Mouse (Mus musculus) liver, embryonic 11.5 days (tissue): Measurements from ENCODE around the gene Cnnm4. TPM values are rescaled to one million over a fixed set of nuclear protein-coding genes. Genes with fewer than 3 reads are reported as not detected.

Source experiments
- ATAC-seq: fragments of 200-750 bp; cut with Nextera tagmentation; replicated peaks from 2 replicates; pipeline ENCODE4 v1.8.0; 2017; ENCODE audit warnings: moderate number of reproducible peaks, mild to moderate bottlenecking, moderate TSS enrichment, moderate library complexity; ENCODE audit not compliant: low FRiP score
- DNase-seq: peaks from one replicate; pipeline ENCODE4 v3.0.0-alpha.2; 2017; ENCODE audit warnings: low spot score
- H3K27ac ChIP-seq: fragments of 300-500 bp; sonication (generic); 2 replicates; pipeline ENCODE4 v1.5.1; 2014; ENCODE audit warnings: mild to moderate bottlenecking, low read depth, low read length, control low read depth
- H3K27me3 ChIP-seq: fragments of 300-500 bp; sonication (generic); replicated peaks from 2 replicates; pipeline ENCODE4 v1.6.1; 2014; ENCODE audit warnings: low read length, mixed read lengths; ENCODE audit not compliant: control insufficient read depth, insufficient read depth
- H3K36me3 ChIP-seq: fragments of 300-500 bp; sonication (generic); 2 replicates; pipeline ENCODE4 v1.6.1; 2014; ENCODE audit warnings: mild to moderate bottlenecking, low read length, moderate library complexity, mixed read lengths; ENCODE audit not compliant: control insufficient read depth, insufficient read depth
- H3K4me1 ChIP-seq: fragments of 300-500 bp; sonication (generic); replicated peaks from 2 replicates; pipeline ENCODE4 v1.6.1; 2014; ENCODE audit warnings: low read length, mixed read lengths; ENCODE audit not compliant: control insufficient read depth, insufficient read depth
- H3K4me2 ChIP-seq: fragments of 300-500 bp; sonication (generic); 2 replicates; pipeline ENCODE4 v1.6.1; 2014; ENCODE audit warnings: mild to moderate bottlenecking, control low read depth, moderate library complexity
- H3K4me3 ChIP-seq: fragments of 300-500 bp; sonication (generic); 2 replicates; pipeline ENCODE4 v1.5.1; 2014; ENCODE audit warnings: low read depth, low read length, control low read depth
- H3K9ac ChIP-seq: fragments of 300-500 bp; sonication (generic); 2 replicates; pipeline ENCODE4 v1.6.1; 2014; ENCODE audit warnings: low read depth, low read length, control low read depth
- H3K9me3 ChIP-seq: fragments of 300-500 bp; sonication (generic); 2 replicates; pipeline ENCODE4 v1.6.1; 2016; ENCODE audit warnings: low read length, inconsistent platforms, mixed read lengths; ENCODE audit not compliant: control insufficient read depth
- WGBS: fragments of 180-500 bp; shearing (Covaris S2); extraction: QIAGEN DNeasy Blood & Tissue Kit; methylation state at CpG from one replicate; pipeline ENCODE4 v1.1.7; 2014; 5-methylcytosine and 5-hydroxymethylcytosine counted together
- polyA plus RNA-seq: library from polyadenylated mRNA; unstranded; fragments of >200 nt; fragmentation: Nextera tagmentation; extraction: Ambion mirVana; gene quantifications from 2 replicates; pipeline ENCODE4 v1.2.1, GENCODE M21; 2014

Cnnm4 gene
- polyA plus RNA-seq, 1 experiment from 2014 or later, result 5.9 TPM

DNA sequence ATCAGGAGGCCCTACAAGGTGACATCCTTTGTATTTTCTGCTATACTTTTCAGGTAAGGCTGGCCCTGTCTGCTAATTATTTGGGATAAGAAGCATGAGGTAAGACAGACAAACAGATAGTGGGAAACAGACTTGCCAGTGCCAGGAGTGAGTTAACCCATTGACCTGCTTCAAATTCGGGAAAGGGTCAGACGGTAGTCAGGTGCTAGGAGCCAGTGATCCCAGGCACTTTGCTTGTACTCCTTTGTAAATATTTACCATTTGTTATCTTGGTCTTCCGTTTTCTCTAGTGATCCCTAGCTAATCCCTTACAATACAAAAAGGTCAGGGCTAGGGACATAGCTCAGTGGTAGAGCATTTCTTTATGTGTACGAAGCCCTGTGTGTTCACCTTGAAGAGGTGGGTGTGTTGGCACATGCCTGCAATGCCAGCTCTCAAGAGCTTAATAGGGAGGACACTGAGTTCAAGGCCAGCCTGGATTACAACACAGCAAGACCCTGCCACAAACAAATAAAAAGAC is 5.7 kb upstream of the Cnnm4 start:
- WGBS, result 67% methylated on average over 4 of the region's 4 CpGs
- H3K27me3 ChIP-seq, result no peaks in the 10 kb centered on the region
- DNase-seq, result no peak

DNA sequence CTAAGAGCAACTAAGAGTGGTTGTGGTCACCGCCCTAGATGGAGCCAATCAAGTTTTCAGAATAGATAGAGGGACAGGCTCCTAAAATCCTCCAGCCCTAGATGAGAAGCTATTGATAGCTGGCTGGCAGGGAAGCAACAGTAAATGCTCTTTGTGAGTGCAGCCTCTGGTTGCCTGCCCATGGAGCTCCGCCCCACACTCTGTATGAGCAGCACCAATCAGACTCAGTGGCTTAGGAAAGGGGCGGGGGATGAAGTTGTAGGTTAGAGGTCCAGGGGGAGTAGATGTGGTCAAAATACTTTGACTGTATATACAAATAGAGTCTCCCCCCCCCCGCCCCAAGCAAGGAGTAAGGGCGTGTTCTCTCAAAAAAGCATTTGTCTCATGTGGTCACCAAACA is 4.0 kb upstream of the Cnnm4 start:
- Histone ChIP-seq H3K9ac (no peak overlapping the region), H3K4me1 (peaks cover 6% of the 10 kb centered on the region), H3K4me2 (no peak overlapping the region), H3K36me3 (no peaks in the 10 kb centered on the region), H3K4me3 (no peak overlapping the region), H3K27ac (no peak overlapping the region), H3K9me3 (no peaks in the 10 kb centered on the region), H3K27me3 (0 out of 2 replicates have a peak, but pooled peaks cover 5% of the 10 kb centered on the region)
- WGBS, result 45% methylated on average over 5 of the region's 5 CpGs
- no peak for ATAC-seq
- no peak for DNase-seq

More for the DNA sequence above, 5.7 kb upstream of the Cnnm4 start:
- Histone ChIP-seq H3K4me1 (no peaks in the 10 kb centered on the region), H3K4me2 (no peak overlapping the region), H3K4me3 (no peak overlapping the region), H3K9me3 (no peaks in the 10 kb centered on the region), H3K27ac (no peak overlapping the region), H3K36me3 (no peaks in the 10 kb centered on the region), H3K9ac (no peak overlapping the region)
- no peak for ATAC-seq

DNA sequence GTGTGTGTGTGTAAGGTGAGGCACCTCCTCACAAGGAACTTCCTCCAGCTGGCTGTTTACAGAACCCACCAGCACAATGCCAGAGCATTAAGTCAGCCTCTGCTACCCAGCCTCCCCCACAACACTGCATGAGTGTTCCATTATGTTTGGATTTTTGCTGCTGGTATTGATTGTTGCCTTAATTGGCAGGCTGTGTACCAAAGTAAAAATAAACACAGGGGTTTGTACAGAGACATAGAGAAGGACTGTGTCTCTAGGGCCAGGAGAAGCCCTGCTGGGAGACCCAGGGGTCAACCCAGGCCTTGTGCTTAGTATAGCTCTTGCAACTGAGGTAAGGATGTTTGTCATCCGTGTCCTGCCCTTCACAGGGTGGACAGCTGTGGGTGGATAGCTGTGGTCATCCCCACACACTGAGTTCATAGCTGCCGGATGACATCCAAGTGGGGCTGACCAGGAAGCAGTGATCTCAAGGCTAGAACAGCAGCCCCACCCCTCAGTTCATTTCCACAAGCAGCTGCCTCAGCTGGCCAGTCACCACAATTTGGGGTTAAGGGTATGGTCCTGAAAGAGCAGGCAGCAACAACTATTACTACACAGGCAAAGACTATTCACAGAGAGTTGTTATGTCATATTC is 1.5 kb upstream of the Cnnm4 start:
- 0 out of 2 replicates have a peak, but pooled peaks cover 5% of the 10 kb centered on the region for H3K27me3 ChIP-seq
- H3K9ac ChIP-seq, result no peak overlapping the region
- H3K4me1 ChIP-seq, result peaks cover 27% of the 10 kb centered on the region
- no peak overlapping the region for H3K27ac ChIP-seq
- 60% methylated on average over 2 of the region's 2 CpGs for WGBS
- no peaks in the 10 kb centered on the region for H3K36me3 ChIP-seq
- H3K9me3 ChIP-seq, result no peaks in the 10 kb centered on the region
- no peak overlapping the region for H3K4me2 ChIP-seq
- no peak overlapping the region for H3K4me3 ChIP-seq
- DNase-seq (no peak), ATAC-seq (no peak)

DNA sequence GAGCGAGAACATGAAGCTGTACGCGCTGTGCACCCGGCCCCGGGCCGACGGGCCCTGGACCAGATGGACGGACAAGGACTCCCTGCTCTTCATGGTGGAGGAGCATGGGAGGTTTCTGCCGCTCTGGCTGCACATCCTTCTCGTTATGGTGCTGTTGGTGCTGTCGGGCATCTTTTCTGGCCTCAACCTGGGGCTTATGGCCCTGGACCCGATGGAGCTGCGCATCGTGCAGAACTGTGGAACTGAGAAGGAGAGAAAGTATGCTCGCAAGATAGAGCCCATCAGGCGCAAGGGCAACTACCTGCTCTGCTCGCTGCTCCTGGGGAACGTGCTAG is 653 bp downstream of the Cnnm4 start:
- no peak overlapping the region for H3K27ac ChIP-seq

DNA sequence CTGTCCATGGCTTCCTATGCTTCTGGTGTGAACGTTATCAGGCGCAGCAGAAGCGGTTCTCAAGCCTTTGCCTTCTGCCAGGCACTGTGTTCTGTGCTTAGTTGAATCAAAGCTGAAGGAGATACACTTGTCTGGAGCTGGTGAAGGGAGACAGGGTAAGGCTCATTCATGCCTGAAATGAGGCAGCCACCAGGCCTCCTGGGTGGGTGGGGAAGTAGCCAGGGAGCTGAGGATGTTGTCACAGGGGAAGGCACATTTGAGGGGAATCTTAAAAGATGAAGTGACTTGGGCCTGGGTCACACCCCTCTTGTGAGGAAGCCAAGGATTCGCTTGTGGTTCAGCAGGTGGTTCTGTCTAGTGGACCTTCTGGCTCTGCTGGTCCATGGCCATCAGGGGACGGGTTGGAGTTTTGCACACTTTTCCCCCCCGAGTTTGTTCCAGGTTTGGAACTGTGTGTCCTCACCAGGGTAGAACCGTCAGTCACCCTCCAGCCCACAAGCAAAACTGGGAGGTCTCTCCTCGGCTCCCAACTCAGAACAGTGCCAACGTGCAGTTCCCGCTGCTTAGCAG is 1.9 kb downstream of the Cnnm4 start:
- H3K27ac ChIP-seq, result no peak overlapping the region
- no peak overlapping the region for H3K9ac ChIP-seq
- no peaks in the 10 kb centered on the region for H3K9me3 ChIP-seq
- peaks cover 41% of the 10 kb centered on the region for H3K4me1 ChIP-seq
- H3K36me3 ChIP-seq, result no peaks in the 10 kb centered on the region
- H3K4me2 ChIP-seq, result peak overlapping the region; percentile 41
- H3K27me3 ChIP-seq, result 0 out of 2 replicates have a peak, but pooled peaks cover 5% of the 10 kb centered on the region
- H3K4me3 ChIP-seq, result 0 out of 2 replicates have a peak overlapping the region, but pooled peaks have one; percentile 69
- WGBS, result 68% methylated on average over 10 of the region's 10 CpGs
- DNase-seq, result no peak
- ATAC-seq, result no peak

More for the DNA sequence above, 653 bp downstream of the Cnnm4 start:
- peak; percentile 14 for ATAC-seq
- H3K9ac ChIP-seq, result peak overlapping the region; percentile 74
- H3K9me3 ChIP-seq, result no peaks in the 10 kb centered on the region
- H3K4me1 ChIP-seq, result peaks cover 41% of the 10 kb centered on the region
- H3K36me3 ChIP-seq, result no peaks in the 10 kb centered on the region
- H3K4me3 ChIP-seq, result peak overlapping the region; percentile 69
- DNase-seq, result no peak
- H3K4me2 ChIP-seq, result peak overlapping the region; percentile 97
- H3K27me3 ChIP-seq, result 0 out of 2 replicates have a peak, but pooled peaks cover 5% of the 10 kb centered on the region
- WGBS, result 15% methylated on average over 18 of the region's 18 CpGs

DNA sequence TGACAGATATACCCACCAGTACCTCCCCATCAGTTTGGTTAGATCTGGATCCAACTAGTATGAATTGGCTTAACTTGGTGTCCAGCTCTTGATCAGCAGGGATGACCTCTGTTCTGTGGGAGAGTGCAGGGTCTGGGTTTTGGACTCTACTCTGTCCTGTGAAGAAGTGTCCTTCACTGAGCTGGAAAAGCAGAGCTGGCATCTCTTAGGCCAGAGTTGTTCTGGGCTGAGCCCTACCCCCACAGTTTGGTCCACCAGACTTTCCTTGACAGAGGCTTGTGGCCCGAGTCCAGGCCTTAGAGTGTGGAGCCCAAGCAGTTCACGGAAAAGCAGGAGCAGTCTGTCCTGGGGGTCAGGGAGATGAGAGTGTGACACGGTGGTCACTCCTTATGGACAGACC is 3.2 kb downstream of the Cnnm4 start:
- no peaks in the 10 kb centered on the region for H3K36me3 ChIP-seq
- H3K9me3 ChIP-seq, result no peaks in the 10 kb centered on the region
- no peak overlapping the region for H3K27ac ChIP-seq
- H3K9ac ChIP-seq, result no peak overlapping the region
- peaks cover 41% of the 10 kb centered on the region for H3K4me1 ChIP-seq
- DNase-seq, result no peak
- ATAC-seq, result no peak
- no peak overlapping the region for H3K4me3 ChIP-seq
- peak overlapping the region; percentile 8; the same call in 1 of the 2 replicates for H3K4me2 ChIP-seq
- 79% methylated on average over 3 of the region's 3 CpGs for WGBS
- H3K27me3 ChIP-seq, result 0 out of 2 replicates have a peak, but pooled peaks cover 5% of the 10 kb centered on the region

DNA sequence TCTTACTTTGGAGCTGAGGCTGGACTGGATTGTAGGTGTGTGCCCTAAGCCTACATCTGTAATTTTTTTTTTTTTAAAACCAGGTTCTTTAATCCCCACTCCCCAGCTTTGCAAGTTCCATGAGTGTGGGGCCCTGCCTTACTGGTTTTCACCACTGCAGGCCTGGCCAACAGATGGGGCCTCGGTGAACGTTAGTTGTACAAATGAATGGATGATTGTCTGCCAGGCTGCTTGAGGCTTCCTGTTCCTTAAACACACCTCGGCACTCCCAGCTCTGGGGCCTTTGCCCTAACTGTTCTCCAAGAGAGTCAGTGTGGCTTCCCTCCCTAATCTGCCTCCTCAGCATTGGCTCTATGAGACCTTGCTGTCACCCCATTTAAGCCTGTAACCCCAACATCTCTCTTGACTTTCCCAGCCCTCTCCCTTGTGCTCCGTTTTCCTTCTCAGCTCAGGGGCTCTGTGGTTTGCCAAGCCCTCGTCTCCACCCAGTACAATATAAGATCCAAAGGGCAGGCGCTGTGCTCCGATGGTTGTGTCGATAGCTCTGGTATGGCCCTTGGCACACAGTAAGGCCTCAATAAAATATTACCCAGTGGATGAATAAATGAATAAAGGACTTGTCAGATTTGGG is 4.2 kb downstream of the Cnnm4 start:
- Histone ChIP-seq H3K9me3 (no peaks in the 10 kb centered on the region), H3K27ac (no peak overlapping the region), H3K4me2 (peak overlapping the region; percentile 17; the same call in 1 of the 2 replicates), H3K4me1 (peaks cover 41% of the 10 kb centered on the region), H3K27me3 (0 out of 2 replicates have a peak, but pooled peaks cover 5% of the 10 kb centered on the region), H3K9ac (no peak overlapping the region), H3K36me3 (no peaks in the 10 kb centered on the region), H3K4me3 (no peak overlapping the region)
- no peak for ATAC-seq
- 53% methylated on average over 8 of the region's 8 CpGs for WGBS
- DNase-seq, result no peak

DNA sequence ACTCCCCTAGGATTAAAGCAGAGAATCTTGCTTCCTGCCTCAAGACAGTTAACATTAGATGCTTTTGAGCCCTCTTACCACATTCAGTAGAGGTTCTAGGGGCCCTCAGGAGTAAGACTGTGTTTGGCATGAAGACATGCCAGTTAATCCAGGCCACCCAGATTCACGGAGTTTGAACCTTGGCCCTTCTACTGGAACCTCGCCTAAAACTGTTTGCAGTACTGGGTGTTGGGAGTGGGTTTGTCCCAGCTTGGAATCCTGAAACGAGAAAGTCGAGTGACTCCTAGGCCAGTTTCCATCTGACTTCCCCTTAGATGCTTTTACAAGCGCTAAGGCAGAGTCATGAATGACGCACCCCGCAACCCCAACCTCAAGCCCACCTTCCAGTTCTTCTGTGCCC is 5.0 kb downstream of the Cnnm4 start:
- Histone ChIP-seq H3K27ac (no peak overlapping the region), H3K4me3 (no peak overlapping the region), H3K4me1 (peaks cover 41% of the 10 kb centered on the region), H3K36me3 (no peaks in the 10 kb centered on the region), H3K9ac (no peak overlapping the region), H3K4me2 (no peak overlapping the region), H3K27me3 (0 out of 2 replicates have a peak, but pooled peaks cover 5% of the 10 kb centered on the region), H3K9me3 (no peaks in the 10 kb centered on the region)
- DNase-seq, result no peak
- WGBS, result 70% methylated on average over 7 of the region's 7 CpGs
- ATAC-seq, result no peak
